Mouse (Mus musculus): ENCODE results near the gene Hist2h4. TPM values are rescaled to one million over a fixed set of nuclear protein-coding genes. Genes with fewer than 3 reads are reported as not detected.
"Not testable (repeated sequence)": the region's sequence is repeated elsewhere in the genome, so short reads cannot be mapped to it uniquely, and the experiment has no call there.

Hist2h4 gene
- total RNA-seq, 2 experiments from 2014 or later, result 81.1 to 87.3 TPM

DNA sequence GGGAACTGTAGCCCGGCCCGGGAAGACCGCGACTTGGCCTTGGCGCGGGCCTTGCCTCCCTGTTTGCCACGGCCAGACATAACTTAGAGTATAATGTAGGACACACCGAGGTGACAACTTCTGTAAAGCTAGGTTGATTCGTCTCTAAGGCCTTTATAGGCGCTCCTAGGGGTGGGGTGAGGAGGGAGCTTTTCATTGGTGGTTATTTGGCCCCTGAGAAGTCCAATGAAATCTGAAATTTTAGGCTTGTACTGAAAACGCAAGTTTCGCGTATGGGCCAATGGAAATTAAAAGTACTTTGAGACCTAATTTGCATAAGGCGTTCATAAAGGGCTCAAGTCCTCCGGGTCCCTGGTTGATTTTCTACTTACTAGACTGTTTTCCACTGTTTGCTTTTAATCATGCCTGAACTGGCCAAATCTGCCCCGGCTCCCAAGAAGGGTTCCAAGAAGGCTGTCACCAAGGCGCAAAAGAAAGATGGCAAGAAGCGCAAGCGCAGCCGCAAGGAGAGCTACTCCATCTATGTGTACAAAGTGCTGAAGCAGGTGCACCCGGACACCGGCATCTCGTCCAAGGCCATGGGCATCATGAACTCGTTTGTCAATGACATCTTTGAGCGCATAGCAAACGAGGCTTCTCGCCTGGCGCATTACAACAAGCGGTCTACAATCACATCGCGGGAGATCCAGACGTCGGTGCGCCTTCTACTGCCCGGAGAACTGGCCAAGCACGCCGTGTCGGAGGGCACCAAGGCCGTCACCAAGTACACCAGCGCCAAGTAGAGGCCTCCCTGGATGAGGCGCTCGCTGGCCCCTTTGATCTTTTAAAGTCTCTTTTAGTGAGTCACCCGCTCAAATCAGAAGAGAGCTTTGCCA, 42.1 kb downstream of the Hist2h4 start, which contains the start of the genes Hist2h2ac and Hist2h2be:
Gene Hist2h2ac (minus strand): TSS at position 116 of the 875 bp plus-strand sequence.
Gene Hist2h2be (plus strand): TSS at position 355 of the 875 bp plus-strand sequence.
- peak; percentile 80 for DNase-seq

DNA sequence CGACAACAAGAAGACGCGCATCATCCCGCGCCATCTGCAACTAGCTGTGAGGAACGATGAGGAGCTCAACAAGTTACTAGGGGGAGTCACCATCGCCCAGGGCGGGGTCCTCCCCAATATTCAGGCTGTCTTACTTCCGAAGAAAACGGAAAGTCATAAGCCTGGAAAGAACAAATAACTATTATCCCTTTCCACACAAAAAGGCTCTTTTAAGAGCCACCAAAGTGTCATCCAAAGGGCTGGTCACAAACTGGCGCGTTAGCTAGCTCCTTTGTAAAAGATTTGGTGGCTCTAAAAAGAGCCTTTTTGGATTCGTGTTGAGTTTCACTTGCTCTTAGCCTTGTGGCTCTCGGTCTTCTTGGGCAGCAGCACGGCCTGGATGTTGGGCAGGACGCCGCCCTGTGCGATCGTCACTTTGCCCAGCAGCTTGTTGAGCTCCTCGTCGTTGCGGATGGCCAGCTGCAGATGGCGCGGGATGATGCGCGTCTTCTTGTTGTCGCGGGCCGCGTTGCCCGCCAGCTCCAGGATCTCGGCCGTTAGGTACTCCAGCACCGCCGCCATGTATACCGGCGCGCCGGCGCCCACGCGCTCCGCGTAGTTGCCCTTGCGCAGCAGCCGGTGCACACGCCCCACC, 42.9 kb downstream of the Hist2h4 start:
- DNase-seq, result not testable (repeated sequence)

DNA sequence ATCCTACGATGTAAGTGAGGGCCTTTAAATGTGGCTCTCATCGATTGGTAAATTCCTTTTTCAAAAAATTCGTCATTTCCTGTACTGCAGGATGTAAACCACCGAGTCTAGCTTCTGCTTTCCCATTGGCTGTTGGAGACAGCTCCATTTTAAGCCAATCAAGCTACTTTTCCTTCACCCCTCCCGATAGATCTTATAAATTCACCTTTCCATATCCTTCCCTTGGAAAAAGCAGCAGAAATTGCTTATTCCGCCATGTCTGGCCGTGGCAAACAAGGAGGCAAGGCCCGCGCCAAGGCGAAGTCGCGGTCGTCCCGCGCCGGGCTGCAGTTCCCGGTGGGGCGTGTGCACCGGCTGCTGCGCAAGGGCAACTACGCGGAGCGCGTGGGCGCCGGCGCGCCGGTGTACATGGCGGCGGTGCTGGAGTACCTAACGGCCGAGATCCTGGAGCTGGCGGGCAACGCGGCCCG, 43.4 kb downstream of the Hist2h4 start, which contains the start of the genes Bola1 and Hist2h2ab:
Gene Bola1 (minus strand): TSS at position 49 of the 470 bp plus-strand sequence.
Gene Hist2h2ab (plus strand): TSS at position 205 of the 470 bp plus-strand sequence.
- DNase-seq, result peak; percentile 68

DNA sequence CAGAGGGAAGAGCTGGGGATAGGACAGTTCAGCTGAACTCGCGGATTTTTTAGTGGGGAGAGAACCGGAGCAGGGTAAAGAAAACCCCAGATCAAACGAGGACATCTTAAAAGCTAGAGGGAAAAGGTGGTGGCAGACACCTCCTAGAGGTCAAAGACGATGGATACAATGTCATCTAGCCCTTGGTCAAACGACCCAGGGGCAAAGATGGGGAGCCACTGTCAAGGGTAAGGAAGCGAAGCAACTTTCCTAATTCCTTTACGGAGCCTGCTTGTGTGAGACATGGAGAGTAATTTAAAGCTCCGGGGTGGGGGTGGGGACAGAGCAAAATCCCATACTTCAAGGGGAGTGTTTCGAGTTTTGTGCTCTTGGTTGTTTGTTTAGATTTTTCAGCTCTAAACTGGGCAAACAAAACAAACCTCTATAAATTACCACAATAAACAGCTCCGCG, 43.9 kb downstream of the Hist2h4 start:
- DNase-seq, result peak; percentile 25

Small RNA genes lying within 50 kb of the gene (microRNA-seq; reads per million reads assigned to microRNA genes)
- gene Gm44492, result 0 to 0.20 reads per million in 2 experiments
- gene Gm47311, result 0 reads per million in 2 experiments
- gene Gm47313, result 0 reads per million in 2 experiments

Other genes with a start within 250 kb of the Hist2h4 start
- gene Vps45, start 204.8 kb downstream of the Hist2h4 start, total RNA-seq (2021), result 10 to 100 TPM; 33.7 to 34.5 TPM
- gene Otud7b, start 158.8 kb downstream of the Hist2h4 start, total RNA-seq (2021), result 10 to 100 TPM; 45.7 to 47.4 TPM
- 1 to 10 TPM; 4.2 to 4.6 TPM for gene Mtmr11, start 101.3 kb downstream of the Hist2h4 start, total RNA-seq (2021)
- gene Sf3b4, start 91.0 kb downstream of the Hist2h4 start, total RNA-seq (2021), result 10 to 100 TPM; 34.1 to 36.8 TPM
- 10 to 100 TPM; 19.3 to 20.6 TPM for gene Sv2a, start 82.2 kb downstream of the Hist2h4 start, total RNA-seq (2021)
- gene Bola1, start 43.6 kb downstream of the Hist2h4 start, total RNA-seq (2021), result 10 to 100 TPM; 18.8 to 20.9 TPM
- gene Hist2h2ab, start 43.4 kb downstream of the Hist2h4 start, total RNA-seq (2021), result 10 to 100 TPM; 25.5 to 29.9 TPM
- 100 to 1,000 TPM; 205 to 211 TPM for gene Hist2h2ac, start 42.4 kb downstream of the Hist2h4 start, total RNA-seq (2021)
- gene Hist2h2be, start 42.2 kb downstream of the Hist2h4 start, total RNA-seq (2021), result 1 to 10 TPM; 5.7 to 5.8 TPM
- gene Hist2h3c2, start 24.2 kb downstream of the Hist2h4 start, total RNA-seq (2021), result 100 to 1,000 TPM; 209 to 211 TPM
- 1,000 to 10,000 TPM; 1,222 to 1,254 TPM for gene Hist2h2aa2, start 23.0 kb downstream of the Hist2h4 start, total RNA-seq (2021)
- 10 to 100 TPM; 26.8 to 30.1 TPM for gene Hist2h2aa1, start 17.8 kb downstream of the Hist2h4 start, total RNA-seq (2021)
- gene Hist2h3c1, start 16.6 kb downstream of the Hist2h4 start, total RNA-seq (2021), result under 1 TPM; 0.16 to 0.81 TPM
- gene Hist2h3b, start 5.3 kb upstream of the Hist2h4 start, total RNA-seq (2021), result 100 to 1,000 TPM; 856 to 901 TPM
- gene Hist2h2bb, start 6.4 kb upstream of the Hist2h4 start, total RNA-seq (2021), result 100 to 1,000 TPM; 767 to 799 TPM
- gene Fcgr1, start 30.7 kb upstream of the Hist2h4 start, total RNA-seq (2021), result under 1 TPM; 0.57 to 0.70 TPM
- under 1 TPM in 1 of 2 experiments, not detected in 1; 0.50 TPM for gene BC107364, start 189.0 kb upstream of the Hist2h4 start, total RNA-seq (2021)